Mouse (Mus musculus) activated CD4-positive, CD25-positive, alpha-beta regulatory T cell, adult 4 months (primary cell): ENCODE data around the gene Spata16. TPM values are rescaled to one million over a fixed set of nuclear protein-coding genes. Genes with fewer than 3 reads are reported as not detected.

Experiments
- ATAC-seq: one replicate; pipeline ENCODE4 v1.8.0; 2017
- polyA plus RNA-seq, 2 experiments: library from polyadenylated mRNA; unstranded; fragments of 100-300 nt; shearing (Covaris generic); gene quantifications; one replicate each; pipeline ENCODE4 v1.2.1; 2017

The Spata16 gene
- polyA plus RNA-seq, 2 experiments from 2014 or later: not detected

DNA sequence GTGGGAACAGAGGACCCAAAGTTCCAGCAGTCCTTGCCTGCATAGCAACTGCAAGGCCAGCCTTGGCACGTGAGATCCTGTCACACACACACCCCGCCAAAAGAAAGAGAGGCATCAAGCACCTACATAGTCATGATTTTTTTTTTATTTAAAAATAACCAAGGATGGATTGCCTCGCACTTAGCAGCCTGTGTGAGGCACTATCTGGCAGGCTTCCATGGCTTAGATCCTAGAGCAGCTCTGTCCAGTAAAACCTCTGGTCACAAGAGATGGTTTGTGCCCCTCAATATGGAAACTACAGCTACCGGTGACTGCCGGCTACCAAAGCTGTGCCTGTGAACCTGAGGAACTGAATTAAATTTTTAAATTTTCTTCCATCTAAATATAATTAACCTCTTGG is 195.5 kb downstream of the Spata16 start:
- ATAC-seq: no peak

DNA sequence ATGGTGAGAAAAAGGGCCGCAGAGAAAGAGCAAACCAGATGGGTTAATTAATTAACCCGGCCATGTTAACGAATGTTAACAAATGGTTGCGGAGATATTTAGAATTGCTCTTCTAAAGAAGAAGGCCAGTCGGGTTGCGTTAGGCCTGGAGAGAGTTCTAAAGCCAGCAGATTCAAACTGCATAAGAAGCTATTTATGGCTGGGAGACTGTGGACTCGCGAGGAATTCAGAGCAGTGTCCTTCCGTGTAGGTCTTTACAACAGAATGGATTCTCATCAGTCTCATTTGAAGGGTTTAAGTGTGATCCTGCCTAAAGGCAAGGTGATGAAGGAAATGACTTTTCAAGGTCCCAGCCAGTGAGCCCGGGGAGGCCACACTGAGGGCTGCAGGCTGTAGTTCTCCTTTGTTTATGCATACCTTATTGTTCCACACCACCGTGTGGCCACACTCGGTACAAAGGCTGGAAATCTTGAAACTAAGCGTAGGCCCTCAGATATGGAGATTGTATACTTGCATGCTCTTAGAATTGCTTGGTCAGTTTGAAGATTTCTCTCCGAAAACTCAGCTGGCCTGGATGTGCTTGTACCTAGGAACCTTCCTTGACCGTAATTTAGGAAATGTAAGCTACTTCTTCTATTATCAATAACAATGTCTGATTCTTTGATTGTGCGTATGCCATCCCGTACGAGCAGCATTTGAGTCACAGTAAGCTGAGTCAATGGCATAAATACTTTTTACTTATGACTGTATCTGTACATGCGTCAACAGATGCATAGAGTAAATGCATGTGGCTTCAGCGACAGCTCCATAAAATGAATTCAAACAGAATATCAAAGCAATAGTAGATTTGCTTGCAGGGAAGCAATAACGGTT is 197.0 kb downstream of the Spata16 start:
- no peak for ATAC-seq

DNA sequence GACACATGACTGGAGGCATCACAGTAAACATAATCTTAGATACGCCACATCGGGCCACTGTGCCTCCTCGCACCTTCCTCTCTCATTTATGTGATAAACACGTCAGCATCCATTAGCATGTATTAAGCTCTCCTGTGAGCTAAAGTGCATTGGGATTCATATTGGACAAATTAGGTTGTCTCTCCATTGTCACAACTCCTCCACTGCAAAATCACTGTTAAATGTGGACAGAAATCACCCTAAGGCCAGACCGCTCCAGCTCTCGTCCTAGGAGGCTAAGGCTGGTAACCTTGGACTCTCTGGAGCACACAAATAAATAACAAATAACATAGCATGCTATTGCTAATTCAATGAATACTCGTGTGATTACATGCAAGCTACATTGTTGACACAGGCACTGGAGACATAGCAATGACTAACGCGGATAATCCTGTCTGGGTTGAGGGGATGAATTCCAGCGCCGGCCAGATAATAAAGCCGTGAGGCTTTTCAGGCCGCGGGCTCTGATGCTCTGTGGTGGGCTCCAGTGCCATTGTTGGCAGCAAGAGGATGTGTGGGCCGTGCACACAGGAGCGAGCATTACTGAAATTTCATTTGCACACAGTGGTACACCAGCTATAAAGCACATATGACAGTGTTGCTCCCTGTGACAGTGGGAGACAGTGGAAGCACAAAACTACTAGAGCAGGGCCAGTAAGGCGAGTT is 197.8 kb downstream of the Spata16 start:
- ATAC-seq: no peak

GRCm38 (mm10) chr3:26845041-26845440 is 207.6 kb downstream of the Spata16 start:
- ATAC-seq: no peak

DNA sequence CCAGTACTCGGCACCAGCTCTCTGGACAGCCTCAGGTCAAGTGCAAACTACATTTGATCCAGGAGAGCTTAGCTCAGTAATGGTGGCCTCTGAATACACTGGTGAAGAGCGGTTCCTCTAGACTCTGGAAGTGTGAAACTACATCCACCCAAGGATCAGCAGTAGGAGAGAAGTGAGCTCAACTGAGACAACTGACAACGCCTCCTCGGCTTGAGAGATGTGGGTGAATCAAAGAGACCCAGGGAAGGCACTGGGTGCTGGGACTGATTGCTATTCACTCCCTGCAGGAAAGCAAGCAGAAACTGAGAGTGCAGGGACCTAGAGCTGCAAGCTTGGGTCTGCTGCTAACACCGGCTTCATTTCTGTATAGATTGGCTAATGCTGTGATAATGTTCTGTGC is 210.5 kb downstream of the Spata16 start:
- ATAC-seq: no peak

DNA sequence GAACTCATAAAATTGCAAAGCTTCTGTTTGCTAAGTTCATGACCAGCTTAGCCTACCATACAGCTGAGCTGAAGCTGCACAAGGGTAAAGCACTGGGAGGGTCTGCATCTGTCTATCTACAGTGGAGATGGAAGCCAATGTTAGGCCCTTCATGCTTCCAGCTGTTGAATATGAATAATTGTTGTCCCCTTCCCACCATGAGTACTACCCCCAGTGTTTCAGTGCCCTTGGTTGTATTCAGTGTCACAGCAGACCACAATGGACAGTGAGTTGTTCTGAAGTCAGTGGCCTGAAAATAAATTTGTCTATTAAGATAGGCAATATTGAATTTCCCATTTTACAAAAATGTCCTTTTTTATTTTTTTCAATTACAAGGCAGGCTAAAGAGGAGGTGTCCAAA is 212.8 kb downstream of the Spata16 start:
- no peak for ATAC-seq

- ATAC-seq: no peak
Measured at GRCm38 (mm10) chr3:26850691-26851563, 213.5 kb downstream of the Spata16 start.

DNA sequence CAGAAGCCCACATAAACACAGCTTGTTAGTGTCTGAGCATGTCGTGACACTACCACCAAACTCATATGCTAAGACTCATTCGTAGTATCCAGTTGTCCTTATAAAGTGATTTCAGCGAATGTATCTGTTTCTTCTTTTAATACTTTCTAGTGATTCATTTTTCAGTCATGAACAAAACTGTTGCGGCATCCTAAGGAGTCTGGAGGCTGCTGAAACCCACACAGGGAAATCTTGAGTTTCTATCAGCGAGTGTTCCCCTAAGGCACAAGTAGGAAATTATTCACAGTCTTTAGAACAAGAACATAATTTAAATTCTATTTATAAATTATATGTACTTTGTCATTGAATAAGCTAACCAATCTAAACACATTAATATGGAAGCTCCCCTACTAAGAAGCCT is 216.1 kb downstream of the Spata16 start:
- ATAC-seq: no peak

- no peak for ATAC-seq
Measured at GRCm38 (mm10) chr3:26874706-26875105, 237.3 kb downstream of the Spata16 start.

DNA sequence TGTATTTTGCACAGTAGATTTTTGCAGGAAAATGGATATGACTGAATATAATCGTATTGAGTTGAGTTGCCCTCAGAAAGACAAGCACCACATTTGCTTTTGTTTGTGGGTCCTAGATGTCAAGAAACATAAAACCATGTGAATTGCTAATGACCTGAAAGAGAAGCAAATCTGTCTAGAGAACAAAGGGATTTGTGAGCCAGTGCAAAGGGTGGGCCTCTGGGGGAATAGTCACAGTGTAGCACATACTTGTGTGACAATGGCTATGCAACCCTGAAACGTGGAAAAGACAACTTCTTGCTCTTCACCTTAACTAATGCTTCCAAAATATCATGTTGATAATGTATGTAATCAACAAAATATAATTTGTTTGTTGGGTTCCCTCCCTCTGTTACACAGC is 239.9 kb downstream of the Spata16 start:
- no peak for ATAC-seq

GRCm38 (mm10) chr3:26916607-26917006 is 279.2 kb downstream of the Spata16 start:
- ATAC-seq: no peak

DNA sequence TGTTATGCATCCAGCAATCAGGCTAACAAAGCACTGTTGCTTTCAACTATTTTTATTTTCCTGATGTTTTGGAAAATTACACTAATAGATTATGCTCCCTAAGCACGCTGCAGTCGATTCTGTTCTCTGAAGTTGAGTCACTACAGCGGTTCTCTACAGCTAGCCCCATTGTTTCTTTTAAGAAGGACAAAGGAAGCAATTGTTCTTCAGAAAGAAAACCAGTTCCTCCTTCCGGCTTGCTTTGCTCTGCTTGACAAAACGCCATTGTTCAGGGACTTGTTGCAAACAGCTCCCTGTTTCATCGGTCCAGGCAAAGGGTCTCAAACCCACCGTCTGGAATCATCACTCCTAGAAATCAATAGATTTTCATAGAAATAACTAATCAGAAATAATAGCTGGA is 283.6 kb downstream of the Spata16 start:
- ATAC-seq: no peak

GRCm38 (mm10) chr3:26921576-26921975 is 284.2 kb downstream of the Spata16 start:
- no peak for ATAC-seq

DNA sequence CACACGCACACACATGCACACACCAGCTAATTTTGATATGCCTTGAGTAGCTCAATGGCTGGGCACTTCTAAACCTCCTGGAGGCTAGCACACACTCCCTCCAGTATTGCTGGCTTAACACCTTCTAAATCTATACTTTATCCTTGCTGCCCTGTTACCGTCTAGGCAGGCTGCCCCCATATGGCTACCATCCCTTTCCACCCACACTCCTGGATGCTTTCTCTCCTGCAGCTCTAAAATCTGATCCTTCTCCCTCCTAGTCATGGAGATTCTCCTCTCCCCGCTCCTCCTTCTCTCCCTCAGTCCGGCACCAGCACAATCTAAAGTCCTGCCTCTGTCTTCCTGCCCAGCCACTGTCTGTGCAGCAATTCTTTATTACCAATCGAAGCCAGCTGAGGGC is 286.0 kb downstream of the Spata16 start:
- no peak for ATAC-seq

- no peak for ATAC-seq
Measured at GRCm38 (mm10) chr3:26924212-26924611, 286.8 kb downstream of the Spata16 start.

DNA sequence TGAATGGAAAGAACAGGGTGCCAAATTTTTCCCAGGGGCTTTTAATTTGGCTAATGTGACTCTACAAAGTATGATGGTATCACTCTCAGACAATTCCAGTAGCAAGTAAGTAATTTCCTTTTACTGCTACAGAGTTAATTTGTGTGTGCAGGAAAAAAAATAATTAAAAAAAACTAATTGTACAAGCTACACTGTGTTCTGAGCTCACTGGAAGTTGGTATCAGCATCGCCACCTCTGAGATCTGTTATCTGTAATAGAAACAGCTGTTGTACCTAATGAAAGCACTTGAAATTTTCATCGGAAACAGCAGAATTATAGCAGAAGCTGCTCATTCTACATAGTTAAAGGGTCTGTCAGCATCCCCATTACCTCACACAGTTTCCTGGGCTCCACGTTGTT is 295.7 kb downstream of the Spata16 start:
- no peak for ATAC-seq

GRCm38 (mm10) chr3:26936897-26937590 is 299.6 kb downstream of the Spata16 start:
- no peak for ATAC-seq

DNA sequence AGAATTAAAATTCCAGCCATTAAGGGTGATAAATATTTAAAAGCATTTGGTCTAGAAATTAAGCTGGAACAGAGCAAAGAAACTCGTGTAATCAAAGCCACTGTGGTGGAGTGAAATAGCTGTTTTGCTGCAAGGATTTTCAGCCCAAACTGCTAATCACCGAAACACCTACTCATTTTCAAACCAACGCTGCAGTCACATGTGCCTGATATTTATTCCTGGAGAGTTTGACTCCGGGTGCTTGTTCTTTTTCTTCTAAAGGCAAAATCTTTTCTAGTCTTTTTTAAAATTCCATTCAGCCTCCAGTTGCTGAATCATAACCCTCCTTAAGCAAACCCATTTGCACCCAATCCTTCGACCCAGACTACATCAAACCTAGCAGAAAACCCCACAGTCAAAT is 329.4 kb downstream of the Spata16 start:
- no peak for ATAC-seq

DNA sequence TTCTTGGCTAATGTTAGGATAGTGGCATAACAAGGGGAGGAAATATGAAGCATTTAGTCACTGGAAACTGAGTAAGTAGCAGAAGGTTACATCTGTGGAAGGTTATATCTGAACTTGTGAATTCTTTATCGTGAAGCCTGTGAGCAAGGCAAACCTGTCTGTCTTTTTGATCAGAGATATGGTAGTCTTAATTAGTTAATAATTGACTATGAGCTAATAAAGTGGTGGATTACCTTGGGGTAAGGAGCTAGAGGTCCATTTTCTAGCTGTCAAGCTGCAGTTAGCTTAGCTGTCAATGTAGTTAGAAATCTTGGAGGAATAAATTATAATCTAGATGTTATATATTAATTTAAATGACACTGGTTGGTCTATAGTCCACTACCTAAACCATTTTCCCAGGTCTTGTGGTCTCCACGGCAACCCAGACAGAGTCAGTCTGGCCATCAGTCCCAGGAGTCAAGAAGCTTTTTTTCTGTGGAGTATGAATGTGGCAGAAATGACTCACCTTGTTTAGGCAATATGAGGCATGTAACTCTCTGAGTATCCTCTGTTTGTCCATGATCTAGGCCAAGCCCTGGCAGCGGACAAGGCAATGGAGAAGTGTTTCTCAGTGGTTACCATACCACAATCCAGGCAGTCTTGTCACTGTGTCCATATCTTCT is 331.6 kb downstream of the Spata16 start:
- ATAC-seq: no peak

DNA sequence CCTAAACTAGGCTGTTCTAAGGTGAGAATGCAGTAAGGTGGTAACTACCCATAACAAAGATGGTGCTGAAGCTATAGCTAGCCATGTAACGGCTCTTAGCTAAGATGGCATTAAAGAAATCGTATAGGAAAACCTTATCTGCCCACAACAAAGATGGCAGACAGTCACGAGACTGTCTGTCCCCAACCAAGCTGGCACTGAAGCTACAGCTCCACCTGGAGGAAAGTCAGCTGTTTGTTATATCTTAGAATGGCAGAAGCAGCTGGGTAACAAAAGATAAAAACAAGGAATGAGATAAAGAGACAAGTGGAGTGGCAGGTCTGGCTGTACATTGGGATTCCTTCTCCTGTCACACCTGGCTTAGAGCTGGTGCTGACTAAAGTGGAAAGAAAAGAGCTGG is 333.1 kb downstream of the Spata16 start:
- no peak for ATAC-seq

GRCm38 (mm10) chr3:26971276-26971675 is 333.9 kb downstream of the Spata16 start:
- no peak for ATAC-seq

- ATAC-seq: no peak
Measured at GRCm38 (mm10) chr3:26972105-26972504, 334.7 kb downstream of the Spata16 start.
